Mouse (Mus musculus) limb, embryonic 11.5 days (tissue): ENCODE results near the gene Maml2. TPM values are rescaled to one million over a fixed set of nuclear protein-coding genes. Genes with fewer than 3 reads are reported as not detected.

Source experiments
- ATAC-seq: fragments of 200-750 bp; cut with Nextera tagmentation; 2 replicates; pipeline ENCODE4 v1.8.0; 2017; ENCODE audit warnings: low read depth; ENCODE audit not compliant: insufficient number of reproducible peaks, low FRiP score, low TSS enrichment
- DNase-seq: peaks from one replicate; pipeline ENCODE4 v3.0.0-alpha.2; 2015; ENCODE audit warnings: low spot score
- H3K27ac ChIP-seq: fragments of 300-500 bp; sonication (generic); replicated peaks from 2 replicates; pipeline ENCODE4 v1.5.1; 2014; ENCODE audit warnings: low read depth, mild to moderate bottlenecking, low read length
- H3K27me3 ChIP-seq: fragments of 300-500 bp; sonication (generic); 2 replicates; pipeline ENCODE4 v1.6.1; 2014; ENCODE audit warnings: mild to moderate bottlenecking, low read length, mixed read lengths; ENCODE audit not compliant: control insufficient read depth, insufficient read depth
- H3K36me3 ChIP-seq: fragments of 300-500 bp; sonication (generic); 2 replicates; pipeline ENCODE4 v1.6.1; 2014; ENCODE audit warnings: mild to moderate bottlenecking, low read length, moderate library complexity, mixed read lengths; ENCODE audit not compliant: control insufficient read depth, insufficient read depth
- H3K4me1 ChIP-seq: fragments of 300-500 bp; sonication (generic); 2 replicates; pipeline ENCODE4 v1.6.1; 2014; ENCODE audit warnings: low read length, mixed read lengths; ENCODE audit not compliant: control insufficient read depth, insufficient read depth
- H3K4me2 ChIP-seq: fragments of 300-500 bp; sonication (generic); 2 replicates; pipeline ENCODE4 v1.6.1; 2014; ENCODE audit warnings: low read depth, mild to moderate bottlenecking, moderate library complexity; ENCODE audit not compliant: severe bottlenecking
- H3K4me3 ChIP-seq: fragments of 300-500 bp; sonication (generic); 2 replicates; pipeline ENCODE4 v1.5.1; 2014; ENCODE audit warnings: low read depth, low read length
- H3K9ac ChIP-seq: fragments of 300-500 bp; sonication (generic); 2 replicates; pipeline ENCODE4 v1.6.1; 2014; ENCODE audit warnings: mild to moderate bottlenecking, low read length
- H3K9me3 ChIP-seq: fragments of 300-500 bp; sonication (generic); 2 replicates; pipeline ENCODE4 v1.6.1; 2016; ENCODE audit warnings: low read length; ENCODE audit not compliant: control insufficient read depth
- WGBS: fragments of 180-500 bp; shearing (Covaris S2); extraction: QIAGEN DNeasy Blood & Tissue Kit; methylation state at CpG from one replicate; pipeline ENCODE4 v1.1.7; 2014; 5-methylcytosine and 5-hydroxymethylcytosine counted together
- polyA plus RNA-seq: library from polyadenylated mRNA; unstranded; fragments of >200 nt; fragmentation: Nextera tagmentation; extraction: Ambion mirVana; gene quantifications from 2 replicates; pipeline ENCODE4 v1.2.1, GENCODE M21; 2014

Maml2 gene
- polyA plus RNA-seq, 1 experiment from 2014 or later = 9.3 TPM

DNA sequence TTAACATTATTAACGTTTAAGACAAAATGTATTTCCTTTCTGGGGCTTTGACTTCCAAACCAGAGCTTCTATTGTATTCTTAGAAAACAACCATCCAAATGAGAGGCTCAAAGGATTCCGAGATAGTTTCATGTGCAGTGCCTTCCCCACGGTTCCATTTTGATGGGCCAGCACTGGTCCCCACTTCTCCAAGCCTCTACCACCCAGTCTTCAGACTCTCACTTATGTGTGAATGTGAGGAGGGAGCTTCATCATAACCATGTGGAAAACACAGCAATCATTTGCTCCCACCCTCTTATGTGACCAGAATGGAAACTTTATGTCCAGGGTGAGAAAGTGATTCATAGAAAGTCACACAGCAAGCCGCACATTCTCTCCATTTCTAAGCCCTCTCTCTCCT lies 354.1 kb downstream of the Maml2 start:
- H3K4me2 ChIP-seq = no peak overlapping the region
- 0 out of 2 replicates have a peak, but pooled peaks cover 3% of the 10 kb centered on the region for H3K4me1 ChIP-seq
- H3K9me3 ChIP-seq = no peaks in the 10 kb centered on the region
- no peak overlapping the region for H3K9ac ChIP-seq
- no peaks in the 10 kb centered on the region for H3K27me3 ChIP-seq
- no peak overlapping the region for H3K27ac ChIP-seq
- WGBS = 87% methylated on average over 4 of the region's 4 CpGs
- ATAC-seq (no peak), DNase-seq (no peak)
- no peak overlapping the region for H3K4me3 ChIP-seq
- H3K36me3 ChIP-seq = no peaks in the 10 kb centered on the region

DNA sequence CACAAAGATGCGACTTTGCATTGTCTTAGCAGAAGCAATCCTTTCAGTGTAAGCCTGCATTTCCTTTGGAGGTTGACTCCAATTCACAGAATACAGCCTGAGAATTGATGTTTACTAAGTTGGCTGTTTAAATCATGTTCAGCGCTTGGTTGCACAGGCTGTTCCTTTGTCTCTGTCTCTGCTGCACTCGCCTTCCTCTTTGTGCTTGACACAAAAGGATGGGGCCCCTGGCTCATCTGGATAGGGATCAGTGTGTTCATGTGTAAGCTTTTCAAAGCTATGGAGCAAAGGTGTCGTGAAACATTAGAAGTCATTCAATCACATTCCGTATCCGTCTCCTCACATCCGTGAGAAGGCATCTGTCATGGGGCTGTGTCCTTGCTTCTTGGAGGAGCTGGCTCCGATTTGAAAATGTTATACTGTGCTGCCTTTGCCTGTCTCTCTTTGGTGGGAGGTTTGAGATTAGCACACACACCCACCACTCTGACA lies 354.7 kb downstream of the Maml2 start:
- Histone ChIP-seq H3K27ac (no peak overlapping the region), H3K4me2 (no peak overlapping the region), H3K4me1 (0 out of 2 replicates have a peak, but pooled peaks cover 3% of the 10 kb centered on the region), H3K4me3 (no peak overlapping the region), H3K36me3 (no peaks in the 10 kb centered on the region), H3K9ac (no peak overlapping the region), H3K9me3 (no peaks in the 10 kb centered on the region), H3K27me3 (no peaks in the 10 kb centered on the region)
- no peak for DNase-seq
- ATAC-seq = 0 out of 2 replicates have a peak, but pooled peaks have one; percentile 17
- WGBS = 75% methylated on average over 8 of the region's 8 CpGs

DNA sequence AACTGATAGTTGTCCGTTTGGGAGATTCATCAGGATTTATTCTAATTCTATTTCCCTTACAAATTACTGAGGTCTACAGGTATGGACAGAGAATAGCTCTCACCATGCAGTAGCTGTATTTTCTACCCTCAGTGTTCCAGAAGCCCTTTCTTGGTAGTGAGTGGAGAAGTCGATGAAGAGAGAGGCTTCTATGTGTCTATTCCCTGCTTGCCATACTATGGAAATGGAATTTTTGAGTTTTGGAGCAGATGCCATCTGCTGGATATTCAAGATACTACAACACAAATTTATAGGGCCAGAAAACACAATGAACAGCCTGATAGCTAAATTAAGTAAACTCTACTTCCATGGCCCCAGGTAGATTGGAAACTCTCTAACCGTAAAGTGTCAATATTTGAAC lies 355.2 kb downstream of the Maml2 start:
- H3K27ac ChIP-seq = no peak overlapping the region
- ATAC-seq = no peak
- no peak overlapping the region for H3K9ac ChIP-seq
- WGBS = 53% methylated on average over 3 of the region's 3 CpGs
- H3K4me1 ChIP-seq = 0 out of 2 replicates have a peak, but pooled peaks cover 3% of the 10 kb centered on the region
- H3K36me3 ChIP-seq = no peaks in the 10 kb centered on the region
- H3K4me3 ChIP-seq = no peak overlapping the region
- DNase-seq = no peak
- H3K9me3 ChIP-seq = no peaks in the 10 kb centered on the region
- H3K27me3 ChIP-seq = no peaks in the 10 kb centered on the region
- no peak overlapping the region for H3K4me2 ChIP-seq

DNA sequence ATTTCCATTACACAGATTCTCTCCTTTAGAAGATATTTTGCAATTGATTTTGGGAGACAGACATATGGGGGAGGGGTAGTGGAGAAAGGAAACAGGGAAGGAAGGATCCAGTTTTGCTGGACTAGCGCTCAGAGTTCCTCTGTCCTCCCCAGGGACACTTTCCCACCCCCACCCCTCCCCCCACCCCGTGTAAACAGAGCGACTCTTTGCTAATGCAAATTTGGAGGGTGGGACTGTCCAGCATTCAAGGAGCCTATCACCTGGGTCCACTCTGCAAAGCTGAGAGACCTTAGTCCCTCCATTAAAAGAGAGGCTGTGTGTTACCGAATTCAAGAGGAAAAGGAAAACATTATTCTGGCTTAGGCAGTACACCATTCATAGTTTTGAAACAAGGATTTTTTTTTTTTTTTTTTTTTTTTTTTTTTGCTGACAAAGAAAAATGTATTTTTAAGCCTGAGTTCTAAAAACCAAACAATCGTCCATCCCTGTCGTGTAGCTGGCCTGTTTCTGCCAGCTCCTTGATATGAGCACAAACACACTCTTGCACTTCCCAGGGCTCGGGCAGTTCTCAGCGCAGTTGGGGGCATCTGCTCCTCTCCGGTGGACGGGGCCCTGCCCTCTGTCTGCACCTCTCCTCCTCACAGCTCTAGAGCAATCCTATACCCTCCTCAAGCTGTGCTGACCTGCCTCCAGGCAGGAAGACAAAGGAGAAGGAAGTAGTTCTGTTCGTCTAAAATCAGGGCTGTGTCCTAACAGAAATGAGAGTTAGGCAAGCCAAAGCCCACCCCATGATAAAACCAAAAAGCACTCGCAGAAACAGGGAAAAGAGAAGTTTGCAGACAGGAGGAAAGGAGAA lies 364.2 kb downstream of the Maml2 start:
- no peak overlapping the region for H3K4me3 ChIP-seq
- ATAC-seq (peak; percentile 77; the same call in 1 of the 2 replicates), DNase-seq (peak; percentile 38)
- H3K36me3 ChIP-seq = no peaks in the 10 kb centered on the region
- H3K27me3 ChIP-seq = no peaks in the 10 kb centered on the region
- H3K27ac ChIP-seq = no peak overlapping the region
- peak overlapping the region; percentile 55 for H3K9ac ChIP-seq
- peaks cover 7% of the 10 kb centered on the region for H3K4me1 ChIP-seq
- H3K4me2 ChIP-seq = peak overlapping the region; percentile 16
- under 1% methylated on average over 12 of the region's 12 CpGs for WGBS
- no peaks in the 10 kb centered on the region for H3K9me3 ChIP-seq

DNA sequence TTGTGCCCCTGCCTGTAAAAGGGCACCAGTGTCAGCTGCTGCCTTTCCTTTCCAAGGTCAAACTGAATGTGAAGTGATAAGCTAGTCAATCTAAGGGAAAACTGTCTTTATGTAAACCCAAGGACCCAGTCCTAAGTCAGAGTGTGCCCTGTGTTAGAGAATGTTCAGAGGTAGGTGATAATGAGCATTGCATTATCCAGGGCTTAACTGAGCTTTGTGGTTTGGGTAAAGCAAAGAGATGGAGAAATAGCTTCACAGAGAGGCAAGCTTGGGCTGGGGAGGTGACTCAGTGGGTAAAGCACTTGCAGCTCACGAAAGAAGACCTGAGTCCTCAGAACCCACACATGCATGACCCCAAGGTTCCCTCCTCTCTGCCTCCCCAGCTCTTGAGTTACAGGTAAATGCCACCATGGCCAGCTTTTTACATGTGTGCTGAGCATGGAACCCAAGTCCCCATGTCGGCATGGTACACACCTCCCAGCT lies 367.8 kb downstream of the Maml2 start:
- ATAC-seq = no peak
- Histone ChIP-seq H3K4me1 (peaks cover 7% of the 10 kb centered on the region), H3K9me3 (no peaks in the 10 kb centered on the region), H3K9ac (no peak overlapping the region), H3K4me2 (no peak overlapping the region), H3K27ac (no peak overlapping the region), H3K27me3 (no peaks in the 10 kb centered on the region), H3K36me3 (no peaks in the 10 kb centered on the region), H3K4me3 (no peak overlapping the region)
- WGBS = 85% methylated on average over 2 of the region's 2 CpGs
- DNase-seq = no peak

DNA sequence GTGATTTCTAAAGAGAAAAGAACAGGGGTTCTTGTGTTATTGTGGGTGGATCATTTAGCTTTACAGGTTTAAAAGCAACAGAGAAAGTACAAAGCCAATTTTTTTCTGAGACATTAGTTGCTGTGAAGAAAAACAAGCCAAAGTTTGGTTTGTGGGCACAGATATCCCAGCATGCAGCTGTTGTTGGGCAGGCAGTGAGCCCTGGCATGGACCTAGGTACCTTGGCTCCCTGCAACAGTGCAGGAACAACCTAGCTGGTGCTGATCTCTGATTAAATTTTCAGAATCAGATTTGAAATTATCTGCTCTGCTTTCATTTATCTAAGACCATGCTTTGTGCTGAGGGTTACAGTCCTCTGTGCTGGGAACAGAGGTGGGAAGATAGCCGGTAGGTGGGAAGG lies 370.2 kb downstream of the Maml2 start:
- H3K9ac ChIP-seq = no peak overlapping the region
- ATAC-seq (no peak), DNase-seq (no peak)
- no peak overlapping the region for H3K27ac ChIP-seq
- no peak overlapping the region for H3K4me2 ChIP-seq
- H3K4me3 ChIP-seq = no peak overlapping the region
- H3K27me3 ChIP-seq = no peaks in the 10 kb centered on the region
- H3K36me3 ChIP-seq = no peaks in the 10 kb centered on the region
- no peaks in the 10 kb centered on the region for H3K9me3 ChIP-seq
- no peaks in the 10 kb centered on the region for H3K4me1 ChIP-seq
- WGBS = 90% methylated on average over 1 of the region's 1 CpGs

DNA sequence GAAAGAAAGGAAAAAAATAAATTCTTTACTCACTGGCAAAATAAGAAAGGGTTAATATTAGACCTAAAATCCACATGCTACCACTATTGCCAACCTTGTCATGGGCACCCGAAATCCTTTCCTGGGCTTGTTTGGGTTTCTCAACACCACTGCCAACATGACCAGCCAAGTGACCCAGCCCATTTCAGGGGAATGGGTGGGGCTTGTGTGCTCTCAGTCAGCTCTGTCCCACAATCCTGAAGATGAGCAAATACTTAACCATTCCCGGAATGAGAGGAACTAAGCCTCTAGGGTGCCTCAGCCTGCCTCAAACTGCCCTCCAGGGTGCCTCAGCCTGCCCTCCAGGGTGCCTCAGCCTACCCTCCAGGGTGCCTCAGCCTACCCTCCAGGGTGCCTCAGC lies 371.0 kb downstream of the Maml2 start:
- Histone ChIP-seq H3K27me3 (no peaks in the 10 kb centered on the region), H3K27ac (no peak overlapping the region), H3K9me3 (no peaks in the 10 kb centered on the region), H3K9ac (no peak overlapping the region), H3K36me3 (no peaks in the 10 kb centered on the region), H3K4me3 (no peak overlapping the region), H3K4me2 (no peak overlapping the region), H3K4me1 (no peaks in the 10 kb centered on the region)
- DNase-seq (no peak), ATAC-seq (no peak)
- 74% methylated on average over 2 of the region's 2 CpGs for WGBS

DNA sequence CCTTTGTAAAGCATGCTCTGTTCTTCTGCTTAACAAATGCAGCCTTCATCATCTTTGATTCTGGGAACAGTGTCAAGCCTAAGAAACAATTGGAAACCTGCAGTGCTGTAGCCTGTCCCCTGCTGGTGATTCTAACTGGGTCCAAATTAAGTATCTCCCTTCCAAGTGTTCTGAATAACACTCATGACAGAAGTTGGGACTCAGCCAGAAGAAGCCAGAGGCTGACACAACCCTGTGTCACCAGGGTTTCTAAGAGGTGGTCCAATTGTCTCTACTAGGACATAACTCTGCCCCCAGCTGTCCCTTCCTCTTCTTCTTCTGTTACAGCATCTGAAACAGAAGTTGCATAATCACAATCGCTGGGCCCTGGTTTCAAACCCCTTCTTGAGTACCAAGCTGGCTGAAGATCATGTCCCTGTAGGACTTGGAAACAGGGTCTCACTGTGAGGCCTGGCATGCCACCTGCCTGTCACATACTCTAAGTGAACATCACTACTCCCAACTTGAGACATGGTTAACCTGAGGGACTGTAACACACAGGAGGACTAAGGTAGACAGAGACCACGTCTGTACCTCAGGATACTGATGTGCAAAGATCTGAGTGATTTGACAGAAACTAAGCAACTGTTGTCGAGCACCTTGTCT lies 373.5 kb downstream of the Maml2 start:
- no peak overlapping the region for H3K4me2 ChIP-seq
- H3K27ac ChIP-seq = no peak overlapping the region

More for the DNA sequence above, 373.5 kb downstream of the Maml2 start:
- Histone ChIP-seq H3K4me3 (no peak overlapping the region), H3K9me3 (no peaks in the 10 kb centered on the region), H3K27me3 (no peaks in the 10 kb centered on the region), H3K9ac (no peak overlapping the region), H3K4me1 (no peaks in the 10 kb centered on the region), H3K36me3 (no peaks in the 10 kb centered on the region)
- DNase-seq = no peak
- no peak for ATAC-seq
- WGBS = 82% methylated on average over 3 of the region's 3 CpGs
